Mouse (Mus musculus) heart, adult 8-10 months (tissue): ENCODE measurements around the gene Msx2. TPM values are rescaled to one million over a fixed set of nuclear protein-coding genes. Genes with fewer than 3 reads are reported as not detected.

Source experiments
- DNase-seq: peaks from one replicate; pipeline ENCODE4 v3.0.0; 2022; ENCODE audit warnings: low spot score
- total RNA-seq, 4 experiments: library from RNA; stranded (reverse); gene quantifications; 2 replicates each; pipeline ENCODE4 v1.2.4; 2022

The Msx2 gene
- total RNA-seq: under 1 TPM; 0.24 to 0.62 (median 0.45) TPM

- DNase-seq: peak; percentile 25
Measured at GRCm38 (mm10) chr13:53472614-53473124, at the start of gene Msx2. Gene Msx2 (minus strand): TSS chr13:53473074.

GRCm38 (mm10) chr13:53521468-53521867 is 48.6 kb upstream of the Msx2 start:
- no peak for DNase-seq

DNA sequence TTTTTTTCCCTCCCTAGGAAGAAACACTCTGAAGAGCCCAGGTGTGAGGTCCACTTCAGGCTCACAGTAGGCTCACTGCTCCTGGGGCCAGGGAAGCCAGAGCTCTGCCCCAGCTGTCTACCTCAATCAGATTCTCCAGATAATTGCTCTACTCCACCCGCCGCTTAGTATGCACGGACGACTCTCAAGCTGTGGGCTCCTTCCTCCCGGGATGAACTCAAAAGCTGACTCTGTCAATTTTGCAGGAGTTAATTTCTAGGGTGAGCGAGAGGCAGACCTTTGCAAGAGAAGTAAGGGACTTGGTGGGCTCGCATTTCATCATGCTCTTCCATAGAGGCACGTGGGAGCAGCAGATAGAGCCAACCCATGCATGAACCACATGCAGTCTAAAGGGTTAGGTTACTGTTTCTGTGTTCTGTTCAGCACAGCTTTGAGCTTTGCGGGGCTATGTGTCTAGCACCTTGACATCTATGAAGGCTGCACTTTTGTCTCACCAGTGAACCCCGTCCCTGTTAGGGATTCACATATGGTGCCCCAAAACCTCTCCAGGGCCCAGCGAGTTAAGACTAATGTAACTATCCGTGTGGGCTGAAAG is 47.6 kb upstream of the Msx2 start:
- DNase-seq: no peak

DNA sequence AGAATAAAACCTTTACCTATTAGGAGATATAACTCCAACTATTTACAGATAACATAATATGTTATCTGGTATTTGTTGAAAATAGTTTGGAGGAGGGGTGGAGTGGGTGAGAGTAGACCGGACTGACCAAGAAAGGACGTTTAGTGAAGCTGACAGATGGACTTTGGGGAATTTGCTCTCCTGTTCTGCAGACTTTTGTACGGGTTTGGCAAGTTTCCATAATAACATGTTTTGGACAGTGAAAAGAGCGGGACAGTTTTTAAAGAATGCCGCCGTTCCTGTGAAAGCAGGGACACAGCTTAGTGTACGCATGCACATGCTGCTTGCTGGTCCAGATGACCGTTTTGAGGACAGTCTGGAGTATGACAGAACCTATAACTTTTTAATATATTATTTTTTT is 46.9 kb upstream of the Msx2 start:
- DNase-seq: no peak

DNA sequence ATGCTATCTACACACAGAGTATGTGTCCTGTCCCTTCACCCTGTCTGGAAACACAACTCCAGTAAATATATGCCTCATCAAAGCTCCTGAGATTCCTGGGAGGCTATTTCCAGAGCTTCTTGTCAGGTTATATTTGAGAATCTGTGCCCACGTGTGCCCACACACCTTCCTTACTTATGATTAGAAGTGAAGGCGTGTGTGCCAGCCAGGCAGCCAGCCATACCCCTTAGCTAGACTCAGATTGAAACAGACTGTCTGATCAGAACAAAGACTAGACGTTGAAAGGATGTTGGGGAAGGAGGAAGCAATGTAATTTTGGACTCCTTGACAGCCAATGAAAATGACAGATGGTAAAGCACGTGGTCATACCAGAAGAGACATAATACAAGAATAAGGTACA is 45.4 kb upstream of the Msx2 start:
- no peak for DNase-seq

DNA sequence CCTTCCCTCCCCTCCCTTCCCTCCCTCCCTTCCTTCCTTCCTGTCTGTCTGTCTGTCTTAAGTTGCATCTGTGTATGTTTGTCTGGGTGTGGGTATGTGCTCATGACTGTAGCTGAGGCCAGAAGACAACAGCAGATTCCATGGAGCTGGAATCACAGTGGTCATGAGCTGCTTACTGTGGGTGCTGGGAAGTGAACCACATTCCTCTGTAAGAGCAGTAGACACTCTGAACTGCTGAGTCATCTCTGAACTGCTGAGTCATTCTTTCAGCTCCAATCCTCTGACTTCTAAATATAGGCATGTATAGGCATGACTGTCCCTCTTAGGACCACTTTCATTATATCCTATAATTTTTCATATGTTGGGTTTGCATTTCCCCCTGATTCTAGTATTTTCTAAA is 41.7 kb upstream of the Msx2 start:
- no peak for DNase-seq

DNA sequence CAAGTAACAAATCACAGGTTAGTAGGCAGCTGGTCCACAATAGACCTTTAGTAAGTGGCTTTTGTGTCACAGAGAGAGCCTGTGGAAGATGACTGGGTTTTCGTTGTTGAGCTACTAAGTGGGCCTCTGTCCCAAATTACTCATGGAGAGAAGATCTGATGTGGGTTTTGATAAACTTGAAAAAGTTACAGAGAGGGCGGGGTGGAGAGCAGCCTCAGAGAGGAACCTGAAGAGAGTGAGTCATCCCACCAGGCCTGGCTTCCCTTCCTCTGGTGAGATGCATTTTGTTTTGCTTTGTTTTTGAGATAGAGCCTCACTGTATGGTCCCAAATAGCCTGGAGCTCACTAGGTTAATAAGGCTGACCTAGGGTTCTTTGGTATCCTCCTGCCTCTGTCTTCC is 38.5 kb upstream of the Msx2 start:
- DNase-seq: no peak

- no peak for DNase-seq
Measured at GRCm38 (mm10) chr13:53502406-53502805, 29.5 kb upstream of the Msx2 start.

GRCm38 (mm10) chr13:53501561-53502253 is 28.8 kb upstream of the Msx2 start:
- DNase-seq: no peak

DNA sequence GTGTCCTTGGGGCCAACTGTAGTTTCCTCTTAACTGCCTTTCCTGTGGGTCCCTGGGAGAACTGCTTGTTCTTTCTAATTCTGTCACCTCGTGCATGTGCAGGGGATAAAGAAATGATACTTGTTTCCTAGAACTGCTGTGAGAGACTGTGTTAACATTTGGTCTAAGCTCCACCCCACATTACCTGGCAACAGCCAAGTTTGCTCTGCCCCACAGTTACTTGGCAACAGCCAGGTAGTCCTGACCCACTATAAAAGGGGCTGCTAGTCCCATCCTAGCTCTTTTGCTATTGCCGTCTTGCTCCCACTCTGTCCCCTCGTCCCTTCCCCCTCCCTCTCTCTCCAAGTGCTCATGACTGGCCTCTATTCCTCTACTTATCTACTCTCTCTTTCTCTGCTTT is 28.2 kb upstream of the Msx2 start:
- no peak for DNase-seq

- DNase-seq: no peak
Measured at GRCm38 (mm10) chr13:53486512-53486911, 13.6 kb upstream of the Msx2 start.

DNA sequence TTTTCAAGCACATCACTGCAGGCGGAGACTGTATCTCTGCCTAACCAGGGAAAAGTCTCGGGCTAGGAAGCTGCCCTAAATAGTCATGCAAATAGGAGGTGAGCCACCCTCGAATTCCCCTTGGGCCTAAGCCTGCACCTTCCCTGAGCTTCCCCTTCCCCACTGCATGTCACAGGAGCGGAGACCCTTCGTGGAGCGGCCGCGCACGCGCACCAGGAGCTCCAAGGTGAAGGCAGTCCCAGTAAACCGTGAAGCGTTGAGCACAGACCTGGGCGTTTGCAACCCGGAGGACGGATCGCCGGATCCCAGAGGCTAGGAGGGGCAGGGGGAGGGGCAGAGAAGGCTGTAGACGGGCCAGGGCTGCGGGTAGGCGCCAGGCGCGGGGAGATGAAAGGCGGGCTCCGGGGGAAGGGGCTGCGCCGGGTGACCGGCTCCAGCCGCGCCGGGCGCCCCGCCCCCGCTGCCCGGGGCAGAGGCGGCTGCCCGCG is 2.9 kb upstream of the Msx2 start:
- no peak for DNase-seq

DNA sequence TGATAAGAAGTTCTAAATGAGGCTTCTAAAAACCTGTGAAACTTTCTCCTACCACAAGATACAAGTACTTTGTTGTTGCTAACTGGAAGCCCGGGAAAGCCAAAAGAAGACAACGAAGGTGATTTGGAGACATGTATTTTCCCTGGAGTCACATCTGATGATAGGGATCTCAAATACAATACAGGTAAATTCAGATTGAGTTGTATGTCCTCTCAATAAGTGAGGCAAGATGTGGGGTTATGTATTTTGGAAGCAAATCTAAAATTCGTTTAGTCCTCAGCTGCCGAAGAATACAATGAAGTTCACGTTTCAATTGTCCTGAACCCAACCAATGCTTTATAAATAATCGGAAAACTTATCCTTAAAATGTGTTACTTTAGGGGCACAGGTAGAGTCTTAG is 1.6 kb upstream of the Msx2 start:
- DNase-seq: no peak

DNA sequence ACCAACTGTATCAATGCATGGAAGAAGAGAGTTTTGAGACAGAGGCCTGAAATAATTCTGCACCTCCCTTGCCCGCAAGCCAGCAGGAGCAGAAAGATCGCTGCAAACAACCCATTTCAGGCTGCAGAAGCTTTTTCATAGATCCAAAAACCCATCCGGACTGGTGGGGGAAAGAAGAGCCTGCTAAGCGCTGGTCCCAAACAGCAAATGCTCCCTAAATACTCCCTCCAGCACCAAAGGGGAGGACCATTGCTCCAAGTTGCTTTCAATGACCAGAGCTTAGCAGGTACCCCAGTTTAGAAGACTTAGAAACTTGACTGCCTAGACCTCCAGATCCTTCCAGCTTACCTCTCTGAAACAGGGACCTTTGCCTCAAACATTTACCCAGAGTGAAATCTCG is 1.1 kb upstream of the Msx2 start:
- no peak for DNase-seq

DNA sequence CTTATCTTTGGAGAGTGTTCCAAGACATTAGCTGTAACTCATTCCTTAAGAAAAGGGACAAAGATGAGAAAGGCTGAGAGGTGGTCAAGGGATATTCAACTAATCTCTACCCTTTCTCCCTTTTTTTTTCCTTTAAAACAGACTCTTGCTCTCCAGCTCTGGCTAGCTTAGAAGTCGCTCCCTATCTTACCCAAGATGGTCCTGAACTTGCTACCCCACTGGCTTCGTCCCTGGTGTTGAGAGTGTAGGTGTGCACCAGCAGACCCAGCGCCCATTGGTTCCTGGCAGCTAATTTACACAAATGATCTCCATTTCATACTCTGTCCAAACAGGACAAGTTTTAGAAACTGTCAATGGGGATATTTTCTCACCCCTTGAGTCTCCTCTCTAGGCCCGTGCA is 417 bp upstream of the Msx2 start:
- no peak for DNase-seq

DNA sequence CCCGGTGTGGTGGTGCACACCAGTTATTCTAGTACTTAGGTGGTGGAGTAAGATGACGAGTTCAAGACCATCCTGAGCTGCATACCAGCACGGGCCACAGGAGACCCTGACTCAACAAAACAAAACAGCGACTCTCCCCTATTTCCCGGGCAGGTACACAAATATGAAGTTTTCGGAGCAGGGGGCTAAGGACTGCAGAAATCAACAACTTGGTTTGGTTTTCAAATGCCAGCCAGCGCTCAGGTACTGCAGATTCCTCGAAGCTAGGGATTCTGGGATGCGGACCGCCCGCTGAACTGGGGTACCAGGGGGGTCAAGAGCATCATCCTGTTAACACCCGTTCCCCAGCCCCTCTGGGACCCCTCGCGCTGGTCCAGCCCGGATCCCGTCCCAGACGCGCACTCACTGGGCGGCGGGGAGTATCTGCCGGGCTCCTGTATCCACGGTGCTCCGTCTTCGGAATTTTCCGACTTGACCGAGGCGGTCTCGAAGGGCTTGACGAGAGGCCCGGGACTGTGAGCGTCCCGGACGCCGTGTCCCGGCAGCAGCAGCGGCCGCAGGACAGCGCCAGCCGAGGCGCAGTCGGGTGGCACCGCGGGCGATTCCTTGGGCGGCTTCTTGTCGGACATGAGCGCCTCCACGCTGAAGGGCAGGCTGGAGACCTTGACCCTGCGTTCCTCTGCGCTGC is 804 bp downstream of the Msx2 start:
- DNase-seq: no peak

- DNase-seq: no peak
Measured at GRCm38 (mm10) chr13:53471411-53471810, 1.5 kb downstream of the Msx2 start.

DNA sequence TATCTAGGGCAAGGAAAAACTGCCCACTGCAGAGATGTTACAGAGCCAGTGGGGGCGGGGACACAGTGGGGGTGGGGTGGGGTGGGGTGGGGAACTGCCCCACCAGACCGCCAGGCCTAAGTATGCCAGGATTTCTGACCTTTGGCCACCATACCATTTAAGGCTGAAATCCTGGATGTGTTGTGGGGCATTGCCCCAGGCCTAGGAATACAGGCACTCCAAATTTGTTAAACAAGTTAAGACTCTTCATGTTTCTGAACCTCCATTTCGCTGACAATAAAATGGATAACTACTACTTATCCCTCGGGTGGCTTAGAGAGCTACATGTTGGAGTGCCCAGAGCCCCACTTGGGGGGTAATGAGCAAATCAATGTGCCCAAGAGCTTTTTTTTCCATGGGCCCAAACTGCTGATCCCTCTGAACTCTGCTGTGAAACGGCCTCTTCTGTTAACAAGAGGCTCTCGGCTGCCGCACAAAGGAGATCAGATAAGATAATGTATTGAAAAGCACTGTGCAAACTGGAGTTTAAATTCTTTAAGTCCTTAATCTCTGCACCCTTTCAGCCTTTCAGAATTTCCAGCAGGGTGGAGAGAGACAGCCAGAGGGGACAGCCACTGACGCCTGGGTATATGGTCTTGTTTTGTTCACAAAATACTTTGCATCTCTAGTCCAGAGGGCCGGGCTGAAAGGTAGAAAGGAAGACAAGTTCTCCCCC is 2.3 kb downstream of the Msx2 start:
- DNase-seq: no peak

GRCm38 (mm10) chr13:53469756-53470155 is 3.1 kb downstream of the Msx2 start:
- no peak for DNase-seq

GRCm38 (mm10) chr13:53468171-53468570 is 4.7 kb downstream of the Msx2 start:
- no peak for DNase-seq

GRCm38 (mm10) chr13:53466189-53466866 is 6.5 kb downstream of the Msx2 start:
- DNase-seq: no peak
